Mouse (Mus musculus): ENCODE results near the gene Ralgps1.

Gene Ralgps1

GRCm38 (mm10) chr2:33370777-33371647 is at the start of gene Ralgps1:
Gene Ralgps1 (minus strand): TSS chr2:33371486.
- DNase-seq (ENCODE audit: low spot score in 2 of 2), result peak; percentile 99 to 100

GRCm38 (mm10) chr2:33417454-33417853 is 46.2 kb upstream of the Ralgps1 start:
- DNase-seq (ENCODE audit: low spot score in 2 of 2), result no peak

- no peak for DNase-seq (ENCODE audit: low spot score in 2 of 2)
Measured at GRCm38 (mm10) chr2:33414019-33414418, 42.7 kb upstream of the Ralgps1 start.

GRCm38 (mm10) chr2:33412111-33412510 is 40.8 kb upstream of the Ralgps1 start:
- DNase-seq (ENCODE audit: low spot score in 2 of 2), result no peak

- DNase-seq (ENCODE audit: low spot score in 2 of 2), result no peak
Measured at GRCm38 (mm10) chr2:33403511-33404003, 32.3 kb upstream of the Ralgps1 start.

- no peak for DNase-seq (ENCODE audit: low spot score in 2 of 2)
Measured at GRCm38 (mm10) chr2:33402638-33403037, 31.4 kb upstream of the Ralgps1 start.

- peak; percentile 80 to 87 for DNase-seq (ENCODE audit: low spot score in 2 of 2)
Measured at GRCm38 (mm10) chr2:33402236-33402635, 30.9 kb upstream of the Ralgps1 start.

- peak in 1 of 2 experiments; percentile 53 for DNase-seq (ENCODE audit: low spot score in 2 of 2)
Measured at GRCm38 (mm10) chr2:33401217-33401616, 29.9 kb upstream of the Ralgps1 start.

GRCm38 (mm10) chr2:33400541-33400940 is 29.3 kb upstream of the Ralgps1 start:
- no peak for DNase-seq (ENCODE audit: low spot score in 2 of 2)

- no peak for DNase-seq (ENCODE audit: low spot score in 2 of 2)
Measured at GRCm38 (mm10) chr2:33399091-33399490, 27.8 kb upstream of the Ralgps1 start.

- no peak for DNase-seq (ENCODE audit: low spot score in 2 of 2)
Measured at GRCm38 (mm10) chr2:33397036-33397435, 25.8 kb upstream of the Ralgps1 start.

GRCm38 (mm10) chr2:33395053-33395452 is 23.8 kb upstream of the Ralgps1 start:
- no peak for DNase-seq (ENCODE audit: low spot score in 2 of 2)

GRCm38 (mm10) chr2:33393951-33394635 is 22.8 kb upstream of the Ralgps1 start:
- peak; percentile 48 to 73 for DNase-seq (ENCODE audit: low spot score in 2 of 2)

GRCm38 (mm10) chr2:33393021-33393420 is 21.7 kb upstream of the Ralgps1 start:
- no peak for DNase-seq (ENCODE audit: low spot score in 2 of 2)

- DNase-seq (ENCODE audit: low spot score in 2 of 2), result no peak
Measured at GRCm38 (mm10) chr2:33371648-33372408, 542 bp upstream of the Ralgps1 start.

GRCm38 (mm10) chr2:33370276-33370776 is 960 bp downstream of the Ralgps1 start:
- peak in 1 of 2 experiments; percentile 45 for DNase-seq (ENCODE audit: low spot score in 2 of 2)

- DNase-seq (ENCODE audit: low spot score in 2 of 2), result no peak
Measured at GRCm38 (mm10) chr2:33369453-33369852, 1.8 kb downstream of the Ralgps1 start.

GRCm38 (mm10) chr2:33368486-33368885 is 2.8 kb downstream of the Ralgps1 start:
- DNase-seq (ENCODE audit: low spot score in 2 of 2), result no peak

GRCm38 (mm10) chr2:33365703-33366471 is 5.4 kb downstream of the Ralgps1 start:
- DNase-seq (ENCODE audit: low spot score in 2 of 2), result peak in 1 of 2 experiments; percentile 72

GRCm38 (mm10) chr2:33364656-33365055 is 6.6 kb downstream of the Ralgps1 start:
- DNase-seq (ENCODE audit: low spot score in 2 of 2), result no peak

GRCm38 (mm10) chr2:33363890-33364289 is 7.4 kb downstream of the Ralgps1 start:
- no peak for DNase-seq (ENCODE audit: low spot score in 2 of 2)
